Mouse (Mus musculus) heart, adult 11 months (tissue): Measurements from ENCODE around the gene Jmjd1c.

Experiments used
- DNase-seq: peaks from one replicate; pipeline ENCODE4 v3.0.0; 2022

The Jmjd1c gene

DNA sequence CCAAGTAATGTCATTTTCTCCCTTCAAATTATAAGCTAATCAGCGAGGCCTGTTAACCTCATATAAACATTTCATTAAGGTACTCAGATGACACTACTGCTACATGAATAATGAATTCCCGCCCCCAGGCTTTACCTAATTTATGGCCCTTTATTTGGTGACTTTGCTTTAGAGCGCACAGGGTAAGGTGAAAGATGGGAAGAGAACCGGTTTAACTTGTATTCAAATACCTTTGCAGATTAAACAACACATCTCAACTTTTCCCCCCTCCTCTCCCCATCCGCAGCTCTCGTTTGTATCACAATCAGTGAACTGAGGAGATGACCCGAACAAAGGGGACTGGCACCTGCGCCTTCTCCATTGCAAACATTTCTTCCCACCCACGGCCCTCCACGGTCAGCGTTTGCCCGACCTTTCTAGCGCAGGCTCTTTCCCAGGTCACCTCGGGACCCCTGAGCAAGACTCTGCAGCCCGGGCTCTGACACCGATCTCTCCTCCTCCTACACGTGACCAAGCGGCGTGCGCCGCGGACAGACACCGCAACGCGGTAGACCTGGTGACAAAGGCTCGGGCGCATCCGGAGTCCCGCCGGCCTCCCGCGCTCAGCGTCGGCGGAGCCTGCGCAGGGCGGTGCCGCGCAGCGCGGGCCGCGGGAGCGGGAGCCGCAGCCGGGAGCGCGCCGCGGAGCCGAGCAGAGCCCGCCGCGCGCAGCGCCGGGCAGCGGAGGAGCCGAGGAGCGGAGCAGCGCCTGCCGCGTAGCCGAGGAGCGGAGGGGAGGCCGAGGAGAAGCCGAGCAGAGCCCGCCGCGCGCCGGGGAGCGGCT is at the start of gene Jmjd1c:
Gene Jmjd1c (plus strand): TSS at position 328 of the 823 bp plus-strand sequence.
- DNase-seq = peak; percentile 99

DNA sequence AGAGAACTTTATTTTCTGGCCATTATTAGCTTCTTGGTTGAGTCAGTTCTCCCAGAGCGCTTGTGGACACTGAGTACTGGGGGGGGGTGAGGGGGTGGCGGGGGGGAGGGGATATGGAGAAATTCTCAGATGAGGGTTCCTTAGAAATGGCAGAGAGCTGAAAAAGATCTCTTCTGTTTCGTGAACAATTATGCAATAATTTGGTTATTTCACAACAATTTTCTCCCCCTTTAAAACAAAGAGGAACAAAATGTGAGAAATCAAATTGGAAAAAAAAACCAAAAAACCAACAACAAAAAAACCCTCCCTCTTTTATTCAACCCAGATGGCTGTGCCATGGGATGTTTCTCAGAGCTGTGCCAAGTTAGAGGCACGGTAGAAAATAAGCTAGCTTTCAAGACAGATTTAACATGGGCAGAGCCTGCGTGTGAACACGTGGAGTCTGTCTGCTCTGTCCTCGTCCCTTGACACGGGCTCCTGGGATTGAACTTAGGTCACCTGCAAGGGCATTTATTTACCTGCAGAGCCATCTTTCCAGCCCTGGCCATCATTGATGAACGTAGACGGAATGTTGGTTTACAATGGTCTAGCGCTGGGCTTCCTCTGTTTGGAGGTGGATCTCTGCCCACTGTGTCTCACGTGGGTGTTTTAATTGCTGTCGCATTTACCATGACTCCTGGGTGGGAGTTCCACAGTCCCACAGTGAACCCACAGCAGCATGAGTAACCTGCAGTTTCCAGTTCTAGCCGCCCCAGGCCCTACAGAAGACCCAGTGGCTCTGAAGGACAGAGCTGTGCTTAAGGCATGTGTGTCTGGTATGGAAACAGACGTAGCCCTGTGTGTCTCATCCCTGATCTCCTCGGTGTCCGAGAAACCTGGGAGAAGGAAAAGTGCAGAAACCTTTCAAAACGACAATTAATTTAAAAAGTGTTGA is 47.9 kb upstream of the Jmjd1c start:
- peak; percentile 93 for DNase-seq

DNA sequence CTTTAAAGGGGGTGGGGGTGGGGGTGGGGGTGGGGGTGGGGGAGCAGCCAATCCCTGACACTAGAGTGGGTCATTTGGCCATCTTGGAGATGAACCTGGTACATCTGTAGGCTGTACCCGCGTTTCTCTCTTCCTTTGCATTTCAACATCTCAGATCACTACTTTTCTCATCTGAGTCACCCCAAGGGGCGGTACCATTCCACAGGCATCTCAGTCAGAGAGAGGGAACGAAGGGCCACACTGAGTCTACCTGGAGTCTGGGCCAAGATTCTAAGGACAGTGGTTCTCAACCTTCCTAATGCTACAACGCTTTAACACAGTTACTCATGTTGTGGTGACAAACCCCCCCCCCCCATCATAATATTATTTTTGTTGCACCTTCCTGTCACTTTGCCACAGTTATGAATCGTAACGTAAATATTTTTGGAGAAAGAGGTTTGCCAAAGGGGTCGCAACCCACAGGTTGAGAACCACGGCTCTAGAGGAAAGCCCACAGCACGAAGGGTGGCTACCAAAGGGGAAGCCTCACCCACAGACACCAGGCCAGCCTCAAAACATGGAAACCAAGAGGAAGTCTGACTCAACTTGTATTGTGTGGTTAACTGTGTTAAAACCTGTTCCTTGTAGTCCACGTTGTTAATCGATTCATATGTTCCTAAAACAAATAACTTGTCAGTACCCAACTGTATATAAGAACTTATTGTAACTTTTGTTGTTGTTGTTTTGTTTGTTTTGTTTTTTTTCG is 46.9 kb upstream of the Jmjd1c start:
- DNase-seq = peak; percentile 89

DNA sequence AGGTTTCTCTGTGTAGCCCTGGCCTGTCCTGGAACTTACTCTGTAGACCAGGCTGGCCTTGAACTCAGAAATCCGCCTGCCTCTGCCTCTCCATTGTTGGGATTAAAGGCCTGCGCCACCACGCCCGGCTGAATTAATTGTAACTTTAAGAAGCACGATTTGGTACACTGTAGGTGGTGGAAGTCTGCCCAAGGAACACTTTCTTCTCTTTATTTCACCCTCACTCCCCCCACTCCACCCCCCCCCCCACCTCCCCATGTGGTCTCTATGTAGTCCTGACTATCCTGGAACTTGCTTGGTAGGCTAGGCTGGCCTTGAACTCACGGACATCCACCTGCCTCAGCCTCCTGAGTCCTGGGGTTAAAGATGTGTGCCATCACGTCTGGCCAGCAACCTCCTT is 46.3 kb upstream of the Jmjd1c start:
- no peak for DNase-seq

DNA sequence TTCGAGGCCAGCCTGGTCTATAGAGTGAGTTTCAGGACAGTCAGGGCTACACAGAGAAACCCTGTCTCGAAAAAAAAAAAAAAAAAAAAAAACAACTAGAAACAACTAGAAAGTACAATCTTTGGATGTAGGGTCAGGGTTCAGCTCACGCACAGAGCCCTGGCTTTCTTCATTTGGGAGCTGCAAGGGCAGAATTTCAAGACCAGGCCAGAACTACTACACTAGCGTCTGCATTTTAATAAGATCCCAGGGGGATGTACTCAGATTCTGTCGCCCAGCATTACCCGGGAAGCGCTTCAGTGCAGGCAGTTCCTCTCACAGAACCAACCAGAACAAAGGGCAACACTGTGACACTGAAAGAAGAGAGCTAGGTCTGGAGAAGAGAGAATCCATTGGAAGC is 45.2 kb upstream of the Jmjd1c start:
- DNase-seq = no peak

DNA sequence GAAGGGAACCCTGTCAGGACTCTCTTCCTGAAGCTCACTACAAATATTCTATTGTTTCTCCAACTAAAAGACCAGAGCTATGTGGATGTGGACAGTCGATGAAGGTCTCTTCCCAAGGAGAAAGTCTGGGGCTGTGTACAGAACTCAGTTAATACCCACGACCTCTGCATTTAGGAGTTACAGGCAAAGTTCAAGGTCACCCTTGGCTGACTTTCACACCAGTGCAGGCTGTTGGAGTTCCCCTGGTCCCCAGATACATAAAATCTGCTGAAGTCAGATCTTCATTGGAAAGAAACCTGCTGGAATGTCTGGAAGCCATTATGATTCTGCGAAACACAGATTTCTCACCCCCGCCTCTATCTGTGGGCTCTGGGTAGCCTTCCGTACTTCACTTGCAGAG is 44.5 kb upstream of the Jmjd1c start:
- no peak for DNase-seq

DNA sequence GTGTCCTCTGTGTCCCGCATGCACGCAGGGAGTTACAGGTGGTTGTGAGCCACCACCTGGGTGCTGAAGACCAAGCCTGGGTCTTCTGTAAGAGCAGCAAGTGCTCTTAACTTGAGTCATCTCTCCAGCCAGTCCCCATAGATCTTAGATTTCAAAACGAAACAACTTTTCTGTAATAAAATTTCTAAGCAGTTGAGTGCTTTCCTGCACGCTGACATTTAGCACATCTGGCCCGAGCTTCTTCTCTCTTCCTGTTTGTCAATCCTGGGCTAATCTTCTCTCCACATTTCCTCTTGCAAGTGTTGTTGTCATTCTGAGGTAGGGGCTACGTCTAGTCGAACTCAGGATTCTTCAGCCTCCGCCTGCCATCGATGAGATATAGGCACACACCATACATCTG is 43.5 kb upstream of the Jmjd1c start:
- no peak for DNase-seq

DNA sequence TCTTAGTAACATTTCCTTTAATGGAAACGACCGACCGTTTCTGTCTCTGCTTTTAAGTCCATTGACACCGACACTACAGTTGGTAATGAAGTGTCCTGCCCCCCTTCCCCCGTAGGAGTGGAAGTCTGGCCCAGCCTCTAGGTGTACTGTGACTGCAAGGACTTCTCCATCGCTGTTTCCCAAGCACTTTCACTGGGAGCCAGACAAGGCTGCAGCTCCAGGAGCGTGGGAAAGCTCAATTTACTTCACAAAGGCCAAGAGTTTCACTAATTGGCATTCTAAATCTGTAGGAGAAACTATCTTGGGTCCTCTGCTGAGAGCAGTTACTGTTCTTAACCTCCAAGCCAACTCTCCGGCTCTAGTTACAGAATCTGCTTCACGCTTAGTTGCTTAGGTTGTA is 42.5 kb upstream of the Jmjd1c start:
- peak; percentile 94 for DNase-seq

DNA sequence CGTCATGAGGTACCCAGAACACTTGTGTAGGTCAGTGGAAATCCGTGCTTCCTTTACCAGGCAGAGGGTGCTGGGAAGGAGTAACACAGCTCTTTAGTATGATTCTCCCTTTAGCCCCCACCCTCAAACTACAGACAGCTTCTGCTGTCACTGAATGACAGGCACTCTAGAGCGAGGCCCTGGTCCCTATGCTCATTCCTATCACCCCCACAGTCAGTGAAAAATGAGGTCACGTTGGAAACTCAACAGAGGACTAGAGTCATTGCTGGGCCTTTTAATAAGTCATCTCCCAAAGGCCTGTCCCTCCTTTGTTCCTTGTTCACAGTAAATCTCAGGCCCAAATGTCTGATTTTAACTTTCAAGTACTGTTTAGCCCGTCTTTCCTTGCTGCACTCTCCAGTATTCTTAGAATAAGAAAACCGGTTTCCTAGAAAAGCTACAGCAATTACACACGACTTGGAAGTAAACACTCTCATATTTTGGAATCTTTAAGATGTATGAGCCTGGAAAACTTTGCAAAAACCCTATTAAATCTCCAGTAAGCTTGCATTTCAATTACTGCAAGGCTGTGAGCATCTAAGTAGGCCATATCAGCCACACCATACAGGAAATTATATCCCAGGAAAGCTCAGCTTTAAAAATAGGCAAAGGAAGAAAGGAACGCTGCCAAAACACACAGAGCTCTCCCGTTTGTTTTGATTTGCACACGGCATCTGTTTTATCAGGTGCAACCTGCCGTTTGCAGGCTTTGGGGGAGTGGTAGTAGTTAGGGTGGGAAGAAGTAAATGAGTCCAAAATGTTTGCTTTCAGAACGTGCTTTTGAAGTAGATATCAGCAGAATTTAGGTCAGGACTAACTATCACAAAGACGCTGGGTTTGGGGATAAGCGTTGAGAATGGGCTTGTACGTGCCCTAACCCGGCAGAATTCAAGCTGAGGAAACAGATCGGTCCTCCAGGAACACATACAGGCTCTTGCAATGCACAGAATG is 39.8 kb upstream of the Jmjd1c start:
- DNase-seq = peak; percentile 97

DNA sequence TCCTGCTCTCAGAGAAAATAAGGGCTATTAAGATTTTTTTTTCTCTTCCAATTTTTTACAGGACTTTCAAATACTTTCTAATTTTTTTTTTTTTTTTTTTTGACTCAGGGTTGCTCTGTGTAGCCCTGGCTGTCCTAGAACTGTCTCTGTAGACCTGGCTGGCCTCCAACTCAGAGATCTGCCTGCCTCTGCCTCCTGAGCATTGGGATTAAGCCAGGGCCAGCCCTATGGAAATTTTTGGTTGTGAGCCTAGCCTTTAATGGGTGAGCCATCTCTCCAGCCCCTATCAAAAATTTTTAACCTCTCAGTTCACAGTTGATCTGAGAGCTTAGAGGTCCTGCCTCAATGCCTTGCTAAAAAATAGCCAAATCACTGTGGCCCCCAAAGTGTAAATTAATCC is 38.7 kb upstream of the Jmjd1c start:
- no peak for DNase-seq

DNA sequence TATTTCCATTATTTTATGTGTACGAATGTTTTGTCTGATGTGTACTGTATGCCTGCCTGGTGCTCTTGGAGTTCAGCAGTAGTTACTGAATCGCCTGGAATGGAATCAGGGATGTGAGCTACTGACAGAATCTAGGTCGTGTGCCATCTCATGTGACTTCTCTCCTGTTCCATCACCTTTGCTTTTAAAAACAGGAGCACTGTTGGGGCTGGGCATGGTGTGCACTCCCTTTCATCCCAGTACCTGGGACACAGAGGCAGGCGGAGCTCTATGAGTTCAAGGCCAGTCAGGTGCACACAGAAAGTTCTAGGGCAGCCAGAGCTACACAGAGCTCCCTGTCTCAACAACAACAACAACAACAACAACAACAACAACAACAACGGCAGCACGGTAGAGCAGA is 38.2 kb upstream of the Jmjd1c start:
- DNase-seq = peak; percentile 92

DNA sequence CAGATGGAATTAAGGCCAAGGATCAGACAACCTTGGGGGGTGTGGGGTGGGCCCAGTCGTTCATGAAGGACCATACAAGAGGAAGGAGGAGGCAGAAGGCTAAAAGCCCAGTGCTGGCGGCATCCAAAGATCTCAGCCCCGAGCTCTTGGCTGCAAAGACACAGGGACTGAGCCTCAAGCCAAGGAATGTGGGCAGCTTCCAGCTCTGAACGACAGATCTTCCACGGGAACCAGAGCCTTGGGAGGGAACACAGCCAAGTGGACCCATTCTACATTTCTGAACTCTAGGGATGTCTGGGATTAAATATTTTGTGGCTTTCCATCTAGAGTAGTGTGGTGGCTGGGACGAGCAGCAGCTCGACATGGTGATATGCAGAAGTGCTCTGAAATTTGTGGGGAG is 37.6 kb upstream of the Jmjd1c start:
- peak; percentile 98 for DNase-seq

DNA sequence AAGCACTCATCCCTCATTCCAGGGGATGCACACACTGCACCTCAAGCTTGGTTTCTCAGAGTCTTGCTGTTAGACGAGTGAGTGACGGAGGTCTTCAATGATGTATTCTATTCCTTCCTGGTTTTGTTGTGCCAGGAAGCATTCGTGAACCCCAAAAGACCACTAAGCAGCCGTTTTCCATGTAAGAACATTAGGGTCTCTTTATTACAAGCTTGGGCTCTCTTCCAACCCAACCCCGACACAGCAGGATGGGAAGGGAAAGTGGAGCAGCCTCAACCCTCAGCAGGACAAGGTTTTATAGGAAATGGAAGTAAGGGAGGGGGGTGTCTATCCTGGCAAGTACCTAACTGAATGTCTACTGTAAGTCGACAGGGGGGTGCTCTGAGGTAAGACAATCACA is 37.2 kb upstream of the Jmjd1c start:
- no peak for DNase-seq

DNA sequence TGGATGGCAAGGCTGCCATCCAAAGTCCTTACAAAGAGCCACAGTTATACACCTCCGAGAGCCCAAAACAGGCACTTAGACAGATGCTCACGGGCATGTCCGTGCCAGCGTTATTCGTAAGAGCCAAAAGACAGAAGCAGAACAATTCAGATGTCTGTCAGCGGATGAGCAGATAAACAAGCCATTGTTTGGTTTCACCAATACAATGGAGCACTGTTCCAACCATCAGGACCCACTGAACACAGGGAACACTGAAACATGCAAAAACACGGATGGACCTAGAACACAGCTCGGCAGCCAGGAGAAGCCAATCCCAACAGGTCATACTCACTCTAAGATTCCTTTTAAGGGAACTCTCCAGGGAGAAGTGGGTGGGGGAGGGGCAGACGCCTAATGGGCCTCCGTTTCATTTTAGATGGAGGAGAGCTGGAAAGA is 34.5 kb upstream of the Jmjd1c start:
- DNase-seq = peak; percentile 93

DNA sequence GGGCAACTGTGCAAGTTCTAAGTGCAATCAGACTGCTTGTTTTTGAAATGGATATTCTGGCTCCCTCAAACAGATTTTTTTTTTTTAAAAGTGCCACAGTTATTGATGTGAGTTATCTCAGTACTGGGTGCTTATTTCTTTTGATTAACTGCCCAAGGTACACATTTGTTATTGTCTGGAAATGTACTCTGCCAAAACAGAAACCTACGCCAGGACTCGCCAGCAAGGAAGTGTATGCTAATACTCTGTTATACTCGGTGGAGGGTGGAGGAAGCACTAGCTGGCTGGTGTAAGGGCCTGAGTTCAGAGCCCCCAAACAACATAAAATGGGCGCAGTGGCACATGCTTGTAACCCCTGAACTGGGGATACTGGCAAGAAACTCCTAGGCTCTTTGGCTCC is 34.1 kb upstream of the Jmjd1c start:
- DNase-seq = peak; percentile 87

DNA sequence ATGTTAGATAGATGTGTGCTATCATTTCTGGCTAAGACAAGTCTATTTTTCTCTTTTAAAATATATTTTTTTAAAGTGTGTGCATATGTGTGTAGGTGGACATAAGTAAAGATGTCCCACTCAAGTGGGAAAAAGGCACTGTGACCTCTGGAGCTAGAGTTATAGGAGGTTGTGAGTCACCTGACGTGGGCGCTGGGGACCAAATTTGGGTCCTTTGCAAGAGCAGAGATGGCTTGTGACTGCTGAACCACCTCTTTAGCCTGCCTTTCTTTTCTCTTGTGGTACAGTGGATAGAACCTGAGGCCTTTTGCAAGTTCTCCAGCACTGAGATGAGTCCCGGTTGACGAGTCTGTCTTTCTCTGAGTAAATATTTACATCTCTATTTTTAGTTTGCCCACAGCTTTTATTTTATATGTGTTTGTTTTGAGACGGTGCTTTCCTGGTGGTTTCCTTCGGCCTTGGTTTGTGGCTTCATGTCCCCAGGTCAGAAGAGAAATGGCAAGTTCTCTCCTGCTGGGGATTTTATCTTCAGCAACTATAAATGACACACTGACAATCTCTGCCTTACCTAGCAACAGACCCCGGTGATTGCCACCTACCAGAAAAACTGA is 30.5 kb upstream of the Jmjd1c start:
- DNase-seq = no peak

DNA sequence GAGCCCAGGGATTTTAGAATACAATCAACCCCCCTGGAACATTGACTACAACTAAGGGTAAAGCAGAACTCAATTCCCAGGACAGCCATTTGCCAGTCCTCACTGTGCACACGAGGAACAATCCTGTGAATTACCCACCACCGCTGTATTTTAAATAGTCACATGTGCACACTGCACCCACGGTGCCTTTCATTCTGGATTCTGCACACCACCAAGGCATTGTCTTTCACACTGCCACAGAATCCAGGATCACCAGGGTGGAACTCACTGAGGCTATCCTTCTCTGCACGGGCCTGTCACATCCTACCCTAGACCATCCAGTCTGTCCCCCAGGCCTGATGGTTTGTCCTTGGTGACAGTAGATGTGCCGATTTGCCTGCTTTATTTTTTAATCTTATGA is 30.0 kb upstream of the Jmjd1c start:
- no peak for DNase-seq

DNA sequence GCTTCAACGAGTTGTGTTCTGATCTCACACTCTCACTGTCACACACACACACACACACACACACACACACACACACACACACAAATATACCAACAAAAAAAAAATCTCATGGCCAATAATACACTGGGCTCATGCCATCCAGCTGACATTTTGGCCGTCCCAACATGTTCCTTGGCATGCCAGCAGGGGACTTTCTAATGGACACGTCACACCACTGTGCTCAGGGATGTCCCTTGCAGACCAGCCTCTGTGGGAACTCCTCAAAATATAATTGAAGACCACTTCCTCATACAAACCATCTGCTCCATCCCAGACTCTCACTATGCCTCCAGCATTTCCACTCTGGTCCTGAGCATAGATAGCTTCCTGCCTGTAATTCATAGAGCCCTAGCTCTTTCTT is 29.5 kb upstream of the Jmjd1c start:
- DNase-seq = peak; percentile 94

DNA sequence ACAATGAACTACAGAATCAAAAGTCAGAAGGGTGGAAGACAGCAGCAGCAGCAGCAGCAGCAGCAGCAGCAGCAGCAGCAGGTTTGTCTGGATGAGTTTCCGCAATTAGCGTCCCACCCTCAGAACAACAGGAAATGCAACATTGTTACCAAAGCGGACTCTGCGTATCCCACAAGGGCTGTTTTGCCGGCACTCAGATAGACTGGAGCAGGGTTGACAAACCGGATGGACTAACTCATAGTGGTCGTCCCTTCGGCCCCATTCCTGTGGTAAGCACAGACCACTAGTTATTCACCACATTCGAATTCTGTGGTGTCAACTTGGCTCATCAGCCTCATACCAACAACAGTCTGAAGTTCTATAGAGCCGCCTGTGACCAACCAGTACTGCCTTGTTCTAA is 26.9 kb upstream of the Jmjd1c start:
- DNase-seq = peak; percentile 96

DNA sequence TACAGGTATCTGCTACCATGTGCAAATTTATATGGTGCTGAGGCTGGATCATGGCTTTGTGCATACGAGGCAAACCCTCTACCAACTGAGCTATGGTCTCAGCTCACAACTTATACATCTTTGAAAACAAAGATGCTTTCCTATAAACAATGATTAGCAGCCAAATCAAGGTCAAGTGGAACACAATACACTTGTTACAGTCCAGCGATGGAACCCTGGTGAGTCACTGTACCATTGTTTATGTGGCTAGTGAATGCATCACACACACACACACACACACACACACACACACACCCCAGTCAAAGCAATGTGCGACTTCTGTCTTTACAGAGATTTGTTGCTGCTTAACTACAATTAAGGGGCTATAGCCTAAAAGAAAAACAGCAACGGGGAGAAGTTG is 24.5 kb upstream of the Jmjd1c start:
- no peak for DNase-seq

DNA sequence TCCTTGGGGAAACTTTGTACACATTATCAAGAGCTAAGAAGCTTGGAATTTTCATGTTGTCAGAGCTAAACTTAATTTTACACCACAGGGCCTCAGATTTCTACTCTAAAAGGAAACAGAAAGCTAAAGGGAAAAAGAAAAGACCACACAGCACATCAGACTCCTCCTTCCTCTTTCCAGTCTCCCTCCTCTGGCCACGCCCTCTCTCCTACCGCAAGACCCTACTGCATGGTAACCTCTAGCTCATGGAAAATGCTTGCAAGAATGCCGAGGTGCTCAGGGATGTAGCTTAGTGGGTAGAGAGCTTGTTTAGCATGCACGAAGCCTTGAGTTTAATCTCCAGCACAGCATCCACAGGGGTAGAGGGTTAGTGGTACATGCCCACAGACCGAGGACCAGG is 24.0 kb upstream of the Jmjd1c start:
- DNase-seq = peak; percentile 95

DNA sequence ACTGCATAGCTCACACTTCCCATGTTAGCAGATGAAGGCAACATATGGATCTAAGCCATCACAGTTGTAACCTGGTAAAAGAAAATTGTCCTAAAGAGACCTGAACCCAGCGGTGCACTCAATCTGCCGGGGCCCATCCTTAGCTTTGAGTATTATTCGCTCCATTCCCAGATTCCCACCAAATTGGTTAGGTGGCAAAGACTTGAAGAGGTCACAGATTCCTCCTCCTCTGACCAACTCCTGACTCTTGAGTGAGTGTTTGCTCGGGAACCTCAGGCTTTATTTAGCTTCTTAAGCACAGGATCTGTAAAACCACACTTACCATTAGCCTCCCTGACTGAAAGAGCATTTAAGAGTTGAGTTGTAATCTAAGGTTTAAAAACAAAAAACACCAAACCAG is 23.3 kb upstream of the Jmjd1c start:
- DNase-seq = no peak
